Mouse (Mus musculus): ENCODE results near the gene Lima1.

DNA sequence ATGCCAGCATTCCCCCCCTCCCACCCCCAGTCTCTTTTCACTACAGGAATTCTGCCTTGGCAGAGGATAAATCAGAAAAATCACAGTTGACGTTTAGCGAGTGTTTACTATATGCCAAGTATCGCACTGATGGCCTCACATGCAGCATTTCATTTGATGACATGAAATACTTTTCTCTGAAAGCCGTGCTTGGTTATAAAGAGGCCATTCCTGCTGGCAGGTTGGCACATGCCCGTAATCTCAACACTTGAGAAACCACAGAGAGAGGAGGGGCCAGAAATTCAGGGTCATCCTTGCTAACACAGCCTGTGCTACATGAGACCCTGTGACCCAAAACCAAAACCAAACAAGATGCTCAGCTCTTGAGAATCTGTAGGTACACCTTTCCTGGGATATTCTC, 77.4 kb downstream of the Lima1 start:
- no peak for TF ChIP-seq CHD2 (IDR thresholded peaks at IDR 0.05; ENCODE audit: low read depth, low read length)
- no peak for TF ChIP-seq ZNF384 (IDR thresholded peaks at IDR 0.05; ENCODE audit: low read depth, low read length)
- TF ChIP-seq ZC3H11A (IDR thresholded peaks at IDR 0.05; ENCODE audit: borderline replicate concordance, low read depth, low read length): no peak
- TF ChIP-seq MAFK (IDR thresholded peaks at IDR 0.05; ENCODE audit: insufficient read depth, low read depth, low read length): no peak
- TF ChIP-seq HCFC1 (IDR thresholded peaks at IDR 0.05; ENCODE audit: borderline replicate concordance, insufficient read depth, low read length): no peak
